Mouse (Mus musculus): ENCODE measurements around the gene Pik3r2.
"Not testable (repeated sequence)": the region's sequence is repeated elsewhere in the genome, so short reads cannot be mapped to it uniquely, and the experiment has no call there.

Pik3r2 gene

DNA sequence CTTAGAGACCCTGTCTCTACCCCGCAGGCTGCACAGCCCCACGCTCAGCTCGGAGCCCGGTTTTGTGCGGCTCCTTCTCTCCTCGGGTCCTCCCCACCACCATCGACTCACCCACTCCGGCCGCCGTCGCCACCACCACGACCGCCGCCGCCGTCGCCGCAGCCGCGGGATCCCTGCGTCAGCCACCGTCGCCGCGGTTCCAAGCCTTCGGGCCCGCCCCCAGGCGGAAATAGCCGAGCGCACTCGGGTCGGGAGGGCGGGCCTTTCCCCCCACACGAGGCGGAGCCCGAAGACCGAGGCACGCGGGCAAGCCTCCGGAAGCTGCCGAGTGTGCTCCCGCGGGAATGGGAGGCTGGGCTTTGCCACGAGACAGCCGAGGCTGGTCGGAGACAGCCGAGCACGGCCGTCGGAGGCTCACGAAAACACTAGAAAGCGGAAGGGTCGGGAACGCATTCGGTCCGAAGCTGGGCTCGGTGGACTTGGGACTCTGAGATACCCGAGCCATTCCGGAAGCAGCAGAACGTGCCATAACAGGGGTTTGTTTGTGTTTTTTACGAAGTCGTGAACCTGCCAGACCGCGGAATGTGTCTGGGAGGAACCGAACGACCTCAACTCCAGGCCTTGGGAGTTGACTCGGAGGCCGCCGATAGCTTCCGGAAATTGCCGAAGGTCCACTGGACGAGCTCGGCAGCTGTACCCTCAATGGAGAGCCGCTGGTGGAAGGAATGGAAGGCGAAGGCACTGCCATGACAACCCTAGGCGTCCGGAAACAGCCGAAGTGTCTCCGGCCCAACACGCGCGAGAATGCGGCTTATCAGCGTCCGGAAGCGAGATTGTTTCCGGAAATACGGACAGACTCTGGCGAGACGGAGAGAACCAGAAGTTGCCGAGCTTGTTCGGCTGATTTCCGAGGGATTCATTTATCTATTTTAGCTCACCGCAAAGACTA, at the start of gene Pik3r2:
TSS of gene Pik3r2 (minus strand) at position 218 of the 949 bp plus-strand sequence.
- peak; percentile 96 for DNase-seq (ENCODE audit: extremely low read depth, insufficient read length, low spot score)

DNA sequence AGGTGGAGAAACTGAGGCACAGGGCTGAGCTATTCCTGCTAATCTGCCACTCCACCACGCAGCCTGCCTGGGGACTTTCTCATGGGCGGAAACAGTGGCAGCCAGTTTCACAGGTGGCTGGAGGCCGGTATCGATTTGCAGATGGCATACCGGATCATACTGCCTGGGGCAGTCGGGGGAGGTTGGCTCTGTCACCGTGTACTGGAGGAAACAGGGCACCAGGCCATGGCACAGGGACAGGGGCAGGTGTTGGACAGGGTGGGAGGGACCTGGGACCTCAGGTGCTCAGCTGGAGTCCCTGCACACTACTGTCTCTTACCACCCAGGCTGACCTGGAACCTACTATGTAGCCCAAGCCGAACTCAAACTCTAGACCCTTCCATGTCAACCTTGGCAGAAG, 49.3 kb upstream of the Pik3r2 start:
- DNase-seq (ENCODE audit: extremely low read depth, insufficient read length, low spot score), result no peak

DNA sequence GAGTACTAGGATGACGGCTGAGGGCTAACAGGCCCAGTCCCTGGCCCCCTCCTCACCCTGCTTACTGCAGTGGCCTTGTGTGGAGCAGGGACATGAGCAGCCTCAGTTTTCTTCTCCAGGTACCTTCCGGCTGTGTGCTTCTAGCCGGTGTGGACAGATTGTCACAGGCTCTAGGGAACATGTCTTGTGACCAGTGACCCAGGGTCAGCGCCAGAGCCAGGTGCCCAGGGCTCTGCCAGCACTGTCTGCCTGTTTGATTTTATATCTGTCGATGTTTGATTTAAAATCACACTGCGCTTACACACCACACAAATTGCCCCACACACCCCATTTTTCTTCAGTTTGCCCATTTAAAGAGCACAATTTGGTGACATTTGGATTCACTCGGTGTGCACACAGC, 47.3 kb upstream of the Pik3r2 start:
- no peak for DNase-seq (ENCODE audit: extremely low read depth, insufficient read length, low spot score)

DNA sequence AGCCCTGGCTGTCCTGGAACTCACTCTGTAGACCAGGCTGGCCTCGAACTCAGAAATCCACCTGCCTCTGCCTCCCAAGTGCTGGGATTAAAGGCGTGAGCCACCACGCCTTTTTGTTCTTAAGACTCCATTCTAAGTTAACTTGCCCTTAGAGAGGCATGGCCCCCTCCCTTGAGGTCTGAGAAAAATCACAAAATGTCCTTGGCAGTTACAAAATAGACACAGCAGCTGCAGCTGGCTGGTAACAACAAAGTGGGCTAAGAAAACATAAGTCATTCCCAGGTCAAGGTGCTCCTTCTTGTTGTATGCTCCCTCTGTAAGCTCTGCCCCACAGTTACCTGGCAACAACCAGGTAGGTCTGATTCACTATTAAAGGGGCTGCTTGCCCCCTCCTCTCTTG, 46.1 kb upstream of the Pik3r2 start:
- DNase-seq (ENCODE audit: extremely low read depth, insufficient read length, low spot score), result not testable (repeated sequence)

DNA sequence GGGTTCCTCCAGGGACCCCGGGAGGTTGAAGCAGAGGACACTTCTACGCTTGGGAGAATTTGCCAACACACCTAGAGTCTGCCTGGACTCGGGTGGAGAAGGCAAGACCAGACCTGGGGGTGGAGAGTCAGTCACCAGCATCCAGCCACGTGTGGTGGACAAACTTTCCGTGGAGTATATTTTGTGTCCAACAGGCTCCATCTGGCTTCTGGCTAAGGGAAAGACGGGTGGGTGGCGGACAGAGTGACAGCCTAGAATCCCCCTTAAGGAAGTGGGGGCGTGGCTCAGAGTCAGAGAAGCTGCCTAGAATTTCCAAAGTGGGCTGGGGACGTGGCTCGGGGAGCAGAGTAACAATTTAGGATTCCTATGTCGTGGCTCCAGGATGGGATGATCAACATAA, 45.5 kb upstream of the Pik3r2 start:
- DNase-seq (ENCODE audit: extremely low read depth, insufficient read length, low spot score), result no peak

DNA sequence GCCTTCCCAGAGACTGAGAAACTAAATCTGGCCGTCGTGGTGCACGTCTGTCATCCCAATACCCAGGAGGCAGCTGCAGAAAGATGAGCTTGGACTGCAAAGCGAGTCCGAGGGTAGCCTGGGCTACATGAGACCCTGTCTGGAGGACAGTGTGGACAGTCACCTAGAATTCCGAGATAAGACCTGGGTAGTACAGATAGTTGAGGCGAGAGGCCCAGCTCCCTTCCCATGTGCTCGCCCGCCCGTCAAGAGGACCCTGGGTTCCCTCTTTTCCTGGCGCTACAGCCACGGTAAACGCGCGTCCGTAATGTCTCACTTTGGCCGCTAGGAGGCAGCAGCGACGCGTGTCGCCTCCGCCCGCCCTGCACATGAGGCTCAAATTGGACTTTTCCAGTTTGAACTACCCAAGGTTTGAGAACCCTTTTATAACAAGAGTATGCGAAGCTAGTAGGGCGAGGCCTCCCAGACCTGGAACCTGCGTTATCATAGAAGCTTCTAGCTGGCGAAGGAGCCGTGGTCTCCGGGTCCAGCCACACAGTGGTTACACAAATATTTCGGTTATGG, 45.0 kb upstream of the Pik3r2 start:
- peak; percentile 64 for DNase-seq (ENCODE audit: extremely low read depth, insufficient read length, low spot score)

DNA sequence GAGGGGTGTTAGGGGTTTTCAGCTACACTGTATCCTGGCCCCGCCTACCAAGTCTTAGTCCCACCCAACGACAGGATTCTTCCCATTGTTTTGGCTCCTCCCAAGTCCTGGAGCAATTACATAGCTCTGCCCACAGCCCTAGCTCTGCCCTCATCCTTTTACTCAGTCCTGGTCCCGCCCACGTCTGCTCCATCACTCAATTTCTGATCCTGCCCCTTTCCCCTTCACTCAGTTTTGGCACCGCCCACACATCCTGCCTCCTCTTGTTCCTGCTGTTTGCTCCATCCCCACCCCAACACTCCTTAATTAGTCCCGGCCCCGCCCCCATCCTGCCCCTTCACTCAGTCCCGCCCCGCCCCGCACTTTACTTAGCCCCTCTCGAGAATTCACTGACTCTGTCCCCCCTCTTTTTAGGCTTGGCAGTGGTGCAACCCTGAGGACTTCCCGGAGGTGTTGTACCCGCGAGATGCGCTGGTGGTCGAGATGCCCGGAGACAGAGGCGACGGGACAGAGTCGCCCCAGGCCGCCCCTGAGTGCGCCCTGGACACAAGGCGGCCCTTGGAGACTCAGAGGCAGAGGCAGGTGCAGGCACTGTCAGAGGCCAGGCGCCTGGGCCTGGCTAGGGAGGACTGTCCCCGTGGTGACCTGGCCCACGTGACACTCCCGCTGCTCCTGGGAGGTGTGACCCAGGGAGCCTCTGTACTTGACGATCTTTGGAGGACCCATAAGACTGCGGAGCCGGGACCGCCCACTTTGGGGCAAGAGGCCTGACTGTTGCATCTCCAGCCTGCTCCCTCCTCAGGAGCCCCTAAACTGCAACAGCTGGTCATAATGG, 43.8 kb upstream of the Pik3r2 start:
- peak; percentile 62 for DNase-seq (ENCODE audit: extremely low read depth, insufficient read length, low spot score)

DNA sequence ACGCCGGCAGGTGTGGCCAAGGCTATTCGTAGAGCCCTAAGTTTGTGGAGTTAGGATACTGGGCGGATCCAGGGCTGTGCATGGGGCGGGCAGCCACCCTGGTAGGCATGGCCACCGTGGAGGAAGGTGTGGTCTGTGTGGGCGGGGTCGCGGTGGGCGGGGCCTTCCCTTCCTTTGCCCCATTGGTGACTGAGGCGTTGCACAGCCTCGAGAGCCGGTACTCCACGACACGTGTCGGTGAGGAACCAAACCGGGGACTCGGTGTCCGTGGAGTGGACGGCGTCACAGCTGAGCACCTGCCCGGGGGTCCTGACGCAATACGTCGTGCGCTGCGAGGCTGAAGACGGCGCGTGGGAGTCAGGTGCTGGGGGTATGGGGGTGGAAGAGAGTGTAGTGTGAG, 40.2 kb upstream of the Pik3r2 start:
- DNase-seq (ENCODE audit: extremely low read depth, insufficient read length, low spot score), result peak; percentile 86

DNA sequence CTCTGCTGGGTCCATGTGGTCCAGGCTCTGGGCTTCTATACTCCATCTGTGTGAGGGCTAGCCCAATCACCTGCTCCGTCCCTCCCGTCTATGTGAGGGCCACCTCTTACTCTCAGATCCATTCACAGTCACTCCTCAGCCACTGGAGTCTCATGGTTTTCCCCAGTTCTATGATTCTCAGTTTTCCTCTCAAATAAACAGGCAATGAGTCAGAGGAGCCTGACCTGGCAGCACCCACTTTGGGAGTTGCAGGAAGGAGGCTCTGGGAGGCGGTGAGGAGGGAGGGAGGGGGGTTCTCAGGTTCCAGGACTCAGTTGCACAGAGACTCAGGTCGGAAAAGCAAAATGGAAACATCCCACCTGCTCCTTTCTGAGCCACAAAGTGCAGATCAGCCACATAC, 36.4 kb upstream of the Pik3r2 start:
- peak; percentile 57 for DNase-seq (ENCODE audit: extremely low read depth, insufficient read length, low spot score)

DNA sequence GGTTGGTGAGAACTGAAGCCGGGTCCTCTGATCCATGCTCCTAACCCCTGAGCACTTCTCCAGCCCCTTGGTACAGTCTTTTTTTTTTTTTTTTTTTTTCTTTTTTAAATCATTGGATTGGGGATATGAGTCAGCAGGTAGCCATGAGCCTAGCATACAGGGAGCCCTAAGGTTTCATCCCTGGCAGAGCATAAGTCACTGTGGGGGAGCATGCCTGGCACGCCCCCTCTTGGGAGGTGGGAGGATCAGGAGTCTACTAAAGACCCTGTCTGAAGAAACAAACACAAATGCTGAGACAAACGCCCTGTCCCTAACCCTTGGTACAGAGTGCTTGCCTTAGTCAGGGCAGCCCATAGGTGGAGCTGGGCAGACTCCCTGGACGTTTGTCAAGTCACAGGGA, 35.5 kb upstream of the Pik3r2 start:
- peak; percentile 69 for DNase-seq (ENCODE audit: extremely low read depth, insufficient read length, low spot score)

DNA sequence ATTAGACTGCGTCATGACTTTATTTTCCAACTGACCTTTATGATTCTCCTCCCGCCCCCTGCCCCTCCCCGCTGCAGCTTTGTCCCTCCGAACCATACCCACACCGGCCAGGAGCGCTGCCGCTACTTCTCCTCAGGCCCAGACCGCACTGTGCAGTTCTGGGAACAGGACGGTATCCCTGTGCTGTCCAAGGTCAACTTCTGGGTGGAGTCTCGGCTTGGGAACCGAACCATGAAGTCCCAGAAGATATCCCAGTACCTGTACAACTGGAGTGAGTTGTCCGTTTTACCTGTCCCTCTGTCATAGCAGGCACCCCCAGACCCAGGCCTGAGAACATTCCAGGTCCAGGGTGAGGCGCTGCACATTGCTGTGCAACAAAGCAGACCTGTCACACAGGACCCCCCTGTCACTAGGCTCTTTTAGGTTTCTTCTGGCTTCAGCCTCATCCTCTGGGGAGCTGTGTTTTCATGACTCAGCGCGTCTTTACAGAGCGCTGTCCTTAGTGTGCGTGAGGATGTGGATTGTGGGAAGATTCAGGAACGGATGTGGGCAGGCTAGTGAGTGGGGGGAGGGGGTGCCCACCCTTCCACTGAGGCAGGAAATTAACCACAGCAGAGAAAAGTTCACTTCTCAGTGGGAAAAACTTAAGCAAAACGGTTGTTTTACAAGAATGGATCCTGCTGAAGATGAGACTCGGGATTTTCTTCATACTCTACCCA, 34.6 kb upstream of the Pik3r2 start:
- DNase-seq (ENCODE audit: extremely low read depth, insufficient read length, low spot score), result peak; percentile 82

DNA sequence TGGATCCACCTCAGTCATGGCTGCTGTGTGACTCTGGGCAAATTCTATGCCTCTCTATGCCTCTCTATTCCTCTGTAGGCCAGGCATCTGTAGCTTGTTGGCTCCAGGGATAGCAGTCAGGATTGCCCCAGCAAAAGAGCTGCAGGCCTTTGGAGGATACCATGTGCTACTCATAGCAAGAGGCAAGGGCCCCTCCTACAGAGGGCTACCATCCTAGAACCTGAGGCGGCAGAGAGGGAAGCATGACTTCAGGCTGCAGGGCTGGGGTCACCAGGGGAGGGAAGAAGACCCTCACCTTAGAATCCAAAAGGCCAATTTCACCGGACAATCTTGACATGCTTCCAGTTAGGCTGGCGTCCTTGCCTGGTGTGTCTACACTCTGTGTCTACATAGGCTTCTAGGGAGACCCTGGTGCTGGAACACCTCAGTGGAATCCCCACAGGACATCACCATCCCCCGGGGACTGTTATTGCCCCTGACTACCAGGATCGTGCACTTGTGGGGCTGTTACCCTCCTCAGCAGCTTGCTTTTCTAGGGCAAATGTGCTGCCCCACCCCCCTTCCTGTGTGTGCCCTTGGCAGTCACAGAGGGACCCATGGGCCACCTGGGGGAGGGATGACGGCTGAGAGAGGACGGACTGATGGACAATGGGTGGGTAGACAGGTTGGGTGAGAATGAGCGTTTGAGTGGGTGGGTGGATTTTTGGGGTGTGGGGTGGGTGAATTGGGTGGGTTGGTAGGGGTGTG, 32.6 kb upstream of the Pik3r2 start:
- no peak for DNase-seq (ENCODE audit: extremely low read depth, insufficient read length, low spot score)

DNA sequence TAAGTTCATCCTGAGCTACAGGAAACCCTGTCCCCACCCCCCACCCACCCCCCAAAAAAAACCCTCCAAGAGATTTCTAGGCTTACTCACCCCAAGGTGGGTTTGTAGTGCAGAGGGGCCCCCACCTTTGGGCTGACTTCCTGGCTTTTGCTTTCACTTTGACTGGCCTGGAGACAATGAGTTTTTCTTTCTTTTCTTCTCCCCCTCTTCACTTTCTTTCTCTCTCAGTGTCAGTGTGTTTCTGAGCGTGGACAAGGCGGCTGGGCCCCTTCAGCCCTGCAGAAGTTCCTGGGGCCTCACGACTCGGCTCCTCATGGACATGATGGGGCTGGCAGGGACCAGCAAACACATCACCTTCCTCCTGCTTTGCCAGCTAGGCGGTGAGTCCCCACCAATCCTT, 31.7 kb upstream of the Pik3r2 start, which contains the start of gene Il12rb1:
TSS of gene Il12rb1 (plus strand) at position 211 of the 400 bp plus-strand sequence.
- no peak for DNase-seq (ENCODE audit: extremely low read depth, insufficient read length, low spot score)

DNA sequence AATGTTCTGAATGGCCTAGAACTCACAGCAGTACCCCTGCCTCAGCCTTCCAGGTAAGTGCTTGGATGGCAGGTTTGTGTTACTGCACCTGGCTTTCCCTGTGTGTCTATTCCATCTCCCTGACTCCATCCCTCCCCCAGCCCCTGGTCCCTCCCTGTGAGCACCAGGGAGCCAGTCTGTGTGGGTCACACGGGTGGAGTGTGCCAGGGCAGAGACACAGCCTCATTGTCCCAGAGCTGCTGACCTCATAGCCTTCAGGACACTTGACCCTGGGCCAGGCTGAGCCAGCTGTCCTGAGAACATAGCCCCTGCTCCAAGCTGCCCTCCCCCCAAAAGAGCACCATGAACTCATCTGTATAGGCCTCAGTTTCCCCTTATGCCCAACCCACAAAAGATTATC, 30.8 kb upstream of the Pik3r2 start:
- DNase-seq (ENCODE audit: extremely low read depth, insufficient read length, low spot score), result no peak

DNA sequence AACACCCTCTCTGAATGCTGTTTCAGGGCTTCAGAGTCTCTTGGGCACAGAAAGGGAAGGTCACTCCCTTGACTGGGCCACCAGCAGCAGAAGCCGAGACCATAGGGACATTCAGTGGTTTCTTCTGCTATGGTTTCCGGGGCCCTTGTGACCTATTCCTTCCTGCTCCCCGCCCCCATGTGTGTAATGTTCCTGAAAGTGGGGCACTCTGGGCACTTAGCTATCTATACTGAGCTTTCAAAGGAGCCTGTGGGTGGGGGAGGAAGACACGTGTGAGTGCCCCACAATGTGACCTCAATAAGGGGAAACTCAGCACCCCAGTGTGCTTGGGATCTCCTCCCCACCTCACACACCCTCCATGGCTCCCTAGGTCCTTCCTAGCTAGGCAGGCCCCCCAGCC, 30.0 kb upstream of the Pik3r2 start:
- DNase-seq (ENCODE audit: extremely low read depth, insufficient read length, low spot score), result no peak

DNA sequence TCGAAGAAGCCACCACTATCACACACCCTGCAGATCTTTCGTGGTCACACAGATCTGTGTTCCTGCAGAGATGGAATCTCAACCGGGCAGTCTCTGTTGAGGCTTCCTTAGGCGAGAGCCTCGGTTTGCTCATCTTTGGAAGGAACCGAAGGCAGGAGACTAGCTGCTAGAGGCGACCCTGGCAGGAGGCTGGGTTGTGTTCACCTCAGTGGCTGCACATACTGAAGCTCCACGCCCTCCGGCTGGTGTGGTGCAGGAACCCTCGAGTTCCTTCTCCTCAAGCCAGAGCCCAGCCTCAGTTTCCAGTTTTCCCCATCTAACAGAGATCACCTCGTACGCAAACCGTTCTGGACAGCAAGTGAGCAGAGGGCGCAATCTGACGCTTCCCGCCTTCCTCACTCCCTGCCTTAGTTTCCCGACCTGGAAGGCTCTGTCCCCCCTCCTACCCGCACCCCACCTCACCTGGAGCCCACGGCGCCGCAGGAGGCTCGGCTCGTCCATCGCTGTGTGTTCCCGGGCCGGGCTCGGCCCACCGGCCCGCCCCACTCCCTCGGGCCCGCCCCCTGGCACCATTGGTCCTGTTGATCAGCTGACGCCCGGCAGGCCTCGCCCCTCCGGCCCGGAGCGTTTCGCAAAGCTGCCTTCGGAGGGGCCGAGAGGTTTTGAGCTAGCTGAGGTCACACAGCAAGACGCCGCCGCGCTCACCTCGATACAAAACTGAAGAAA, 28.1 kb upstream of the Pik3r2 start, which contains the start of gene Mast3:
TSS of gene Mast3 (minus strand) at position 574 of the 726 bp plus-strand sequence.
- DNase-seq (ENCODE audit: extremely low read depth, insufficient read length, low spot score), result peak; percentile 85

DNA sequence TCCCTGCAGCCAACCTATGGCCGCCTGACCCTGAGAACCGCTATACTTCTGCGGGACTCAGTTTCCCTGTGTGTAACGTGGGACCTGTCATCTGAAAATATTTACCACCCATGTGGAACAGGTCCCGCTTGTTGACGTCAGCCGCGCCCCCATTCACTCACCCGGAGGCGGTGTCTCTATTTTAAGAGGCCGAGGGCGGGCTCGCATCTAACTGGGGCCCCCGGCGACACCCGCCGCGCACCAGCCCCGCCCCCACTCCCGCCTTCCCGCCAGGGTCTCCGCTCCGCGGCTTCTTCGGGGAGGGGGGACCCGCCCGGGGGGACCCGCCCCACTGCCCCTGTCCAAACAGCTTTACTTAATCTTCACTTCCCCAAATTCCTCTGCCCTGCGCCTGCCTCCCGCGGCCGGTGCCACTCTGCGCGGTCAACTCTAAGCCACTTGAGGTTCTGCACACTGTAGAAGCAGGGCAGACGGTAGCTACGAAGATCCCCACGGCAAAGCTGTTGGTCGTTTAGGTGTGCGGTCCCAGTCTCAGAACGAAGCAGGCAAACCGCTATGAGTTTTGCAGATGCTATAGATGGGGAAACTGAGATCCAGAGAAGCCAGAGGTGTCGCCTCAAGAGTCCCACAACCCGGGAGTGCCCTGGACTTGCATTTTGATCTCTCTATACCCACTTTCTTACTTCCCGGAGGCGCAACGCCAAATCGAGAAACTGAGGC, 27.4 kb upstream of the Pik3r2 start:
- DNase-seq (ENCODE audit: extremely low read depth, insufficient read length, low spot score), result no peak

DNA sequence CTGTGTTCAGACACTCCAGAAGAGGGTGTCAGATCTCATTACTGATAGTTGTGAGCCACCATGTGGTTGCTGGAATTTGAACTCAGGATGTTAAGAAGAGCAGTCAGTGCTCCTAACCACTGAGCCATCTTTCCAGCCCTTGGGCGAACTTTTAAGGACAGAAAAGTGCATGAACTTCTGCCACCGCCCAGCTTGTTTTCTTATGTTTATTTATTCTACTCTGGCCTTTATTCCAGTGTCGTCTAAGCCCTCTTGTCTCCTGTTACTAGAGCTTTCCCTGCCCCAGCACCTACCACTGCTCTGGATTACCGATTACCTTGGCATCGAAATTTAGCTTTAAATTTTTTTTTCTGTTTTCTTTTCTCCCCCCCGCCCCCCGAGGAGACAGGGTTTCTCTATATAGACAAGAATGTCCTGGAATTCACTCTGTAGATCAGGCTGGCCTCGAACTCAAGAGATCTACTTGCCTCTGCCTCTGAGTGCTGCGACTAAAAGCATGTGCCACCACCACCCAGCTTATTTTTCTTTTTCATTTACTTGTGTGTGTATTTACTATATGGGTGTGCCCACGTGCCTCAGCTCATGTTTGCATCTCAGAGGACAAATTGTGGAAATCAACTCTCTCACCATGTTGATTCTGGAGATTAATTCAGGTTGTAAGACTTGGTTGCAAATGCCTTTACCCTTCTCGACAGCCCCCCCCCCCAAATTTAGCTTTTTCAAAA, 26.4 kb upstream of the Pik3r2 start:
- DNase-seq (ENCODE audit: extremely low read depth, insufficient read length, low spot score), result no peak

Measured in 3134 (cell line).